Mouse (Mus musculus) liver, adult 2 months (tissue): ENCODE results near the gene Ptk6.

Experiments
- CTCF ChIP-seq: fragments of 200-500 bp; IDR thresholded peaks from 2 replicates; pipeline ENCODE4 v1.5.1; 2011; ENCODE audit warnings: low read depth, low read length, control low read depth
- POLR2A ChIP-seq: fragments of 200-500 bp; IDR thresholded peaks from 2 replicates; pipeline ENCODE4 v1.6.1; 2011; ENCODE audit warnings: low read length, control low read depth; ENCODE audit not compliant: insufficient read depth; ENCODE audit errors: extremely low read depth

- no peak for TF ChIP-seq CTCF
- TF ChIP-seq POLR2A = no peak
Observed at GRCm38 (mm10) chr2:181152701-181153100, 49.9 kb downstream of the Ptk6 start.
